Mouse (Mus musculus) frontal cortex, postnatal 14 days (tissue): ENCODE measurements at regions not wholly inside any gene's neighbourhood (a gene's known extent, or its start where the extent isn't known, plus 50 kb on each side); places are given as distances from the start of the nearest gene placed in this dataset.

Source experiments
- DNase-seq, 2 experiments: peaks; one replicate each; pipeline ENCODE4 v3.0.0; 2022; ENCODE audit warnings: low spot score in 2 of 2

DNA sequence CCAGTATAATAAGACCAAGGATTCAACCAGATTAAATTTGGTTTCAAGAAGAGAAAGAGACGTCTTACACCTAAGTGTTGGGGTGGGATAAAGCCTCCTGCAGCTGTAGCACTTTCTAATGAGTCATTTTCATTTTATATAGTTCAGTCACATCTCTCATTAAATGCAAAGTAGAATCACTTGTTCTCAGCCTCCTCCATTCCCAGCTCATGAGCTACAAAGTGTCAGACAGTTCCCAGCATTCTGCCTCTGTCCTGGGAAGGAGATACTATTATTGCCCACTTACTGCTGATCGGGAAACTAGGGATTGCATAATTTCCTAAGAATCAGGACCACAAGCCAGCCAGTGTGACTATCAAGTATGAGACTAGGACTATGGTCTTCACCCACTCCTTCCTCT is 158.9 kb downstream of the Tph2 start:
- no peak for DNase-seq

- DNase-seq = peak in 1 of 2 experiments; percentile 4
These were observed 165.4 kb downstream of the Tph2 start for GRCm38 (mm10) chr10:115019443-115019842.

- DNase-seq = peak in 1 of 2 experiments; percentile 12
These were observed 171.3 kb downstream of the Tph2 start for GRCm38 (mm10) chr10:115013491-115014001.

DNA sequence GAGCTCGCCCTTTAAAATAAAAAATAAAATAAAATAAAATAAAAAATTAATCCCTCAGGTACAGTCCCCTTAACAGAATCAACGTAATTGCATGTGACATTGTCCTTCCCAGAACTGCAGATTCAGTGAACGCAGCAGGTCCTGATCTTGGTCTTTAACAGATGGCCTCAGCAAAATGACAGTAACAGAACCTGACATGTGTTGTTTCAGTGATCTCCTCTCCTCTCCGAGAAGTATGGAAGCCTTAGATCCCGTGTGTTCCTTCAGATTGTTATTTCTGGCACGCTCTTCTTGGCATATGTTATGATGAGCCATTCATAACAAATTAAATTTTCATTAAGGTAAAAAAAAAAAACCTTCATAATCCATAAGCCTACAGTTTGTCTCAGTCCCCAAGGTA is 171.9 kb downstream of the Tph2 start:
- no peak for DNase-seq

DNA sequence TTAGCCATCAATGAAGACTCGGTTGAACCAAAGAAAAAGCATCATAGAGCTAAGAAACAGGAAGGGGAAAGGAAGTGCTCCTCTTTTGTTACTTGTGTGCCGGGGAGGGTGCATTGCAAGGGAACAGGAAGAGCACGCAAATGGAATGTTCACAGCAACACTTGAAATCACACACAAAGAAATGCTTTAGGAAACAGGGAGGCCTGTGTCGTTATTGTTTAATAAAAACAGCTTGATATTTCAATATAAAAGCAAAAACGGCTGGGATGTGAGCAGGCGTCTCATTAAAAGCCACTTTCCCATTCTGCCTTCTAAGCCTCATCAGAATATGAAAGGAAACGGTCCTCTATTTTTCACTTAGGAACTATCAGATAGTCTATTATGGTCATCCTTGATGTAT is 172.5 kb downstream of the Tph2 start:
- DNase-seq = no peak

DNA sequence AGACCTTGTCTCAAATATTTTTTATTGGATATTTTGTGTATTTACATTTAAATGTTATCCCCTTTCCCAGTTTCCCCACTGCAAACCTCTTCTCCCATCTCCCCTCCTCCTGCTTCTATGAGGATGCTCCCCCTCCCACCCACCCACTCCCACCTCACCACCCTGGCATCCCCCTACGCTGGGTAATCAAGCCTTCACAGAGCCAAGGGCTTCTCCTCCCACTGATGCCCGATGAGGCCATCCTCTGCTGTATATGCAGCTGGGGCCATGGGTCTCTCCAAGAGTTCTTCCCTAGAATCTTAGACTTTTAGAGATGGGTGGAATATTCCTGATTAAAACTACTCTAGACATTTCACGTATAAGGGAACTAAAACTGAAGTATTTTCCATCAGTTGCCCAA is 172.9 kb downstream of the Tph2 start:
- DNase-seq = no peak

GRCm38 (mm10) chr10:114996400-114996799 is 188.4 kb downstream of the Tph2 start:
- no peak for DNase-seq

DNA sequence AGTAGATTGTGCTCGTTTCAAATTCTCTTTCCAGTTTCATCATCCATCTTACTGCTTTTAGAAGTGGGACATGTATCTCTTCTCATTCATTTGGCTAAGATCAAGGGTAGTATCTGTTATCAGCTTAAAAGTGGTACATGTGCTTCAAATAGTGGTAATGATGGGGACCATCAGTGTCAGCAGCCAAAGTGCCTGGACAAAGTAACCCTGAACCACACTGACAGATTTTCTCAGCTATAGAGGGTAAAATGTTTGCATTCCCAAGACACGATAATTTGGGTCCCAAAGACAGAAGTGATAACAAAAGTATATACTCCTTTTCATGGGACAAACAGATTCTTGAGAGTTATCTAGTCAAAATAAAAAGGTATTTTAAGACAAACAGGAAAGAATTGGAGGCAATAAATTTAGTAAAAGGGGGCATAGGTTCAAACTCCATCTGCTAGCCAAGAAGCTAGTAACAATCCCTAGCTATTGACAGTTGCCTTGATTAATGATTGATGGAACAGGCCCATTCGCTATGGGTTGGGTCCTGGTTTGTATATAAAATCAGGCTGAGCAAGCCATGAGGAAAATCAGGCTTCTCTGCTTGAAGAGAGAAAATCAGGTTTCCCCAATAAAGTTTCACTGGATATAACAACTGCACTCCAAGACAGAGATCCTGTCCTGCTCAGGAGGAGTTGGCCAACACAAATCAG is 189.5 kb downstream of the Tph2 start:
- no peak for DNase-seq

DNA sequence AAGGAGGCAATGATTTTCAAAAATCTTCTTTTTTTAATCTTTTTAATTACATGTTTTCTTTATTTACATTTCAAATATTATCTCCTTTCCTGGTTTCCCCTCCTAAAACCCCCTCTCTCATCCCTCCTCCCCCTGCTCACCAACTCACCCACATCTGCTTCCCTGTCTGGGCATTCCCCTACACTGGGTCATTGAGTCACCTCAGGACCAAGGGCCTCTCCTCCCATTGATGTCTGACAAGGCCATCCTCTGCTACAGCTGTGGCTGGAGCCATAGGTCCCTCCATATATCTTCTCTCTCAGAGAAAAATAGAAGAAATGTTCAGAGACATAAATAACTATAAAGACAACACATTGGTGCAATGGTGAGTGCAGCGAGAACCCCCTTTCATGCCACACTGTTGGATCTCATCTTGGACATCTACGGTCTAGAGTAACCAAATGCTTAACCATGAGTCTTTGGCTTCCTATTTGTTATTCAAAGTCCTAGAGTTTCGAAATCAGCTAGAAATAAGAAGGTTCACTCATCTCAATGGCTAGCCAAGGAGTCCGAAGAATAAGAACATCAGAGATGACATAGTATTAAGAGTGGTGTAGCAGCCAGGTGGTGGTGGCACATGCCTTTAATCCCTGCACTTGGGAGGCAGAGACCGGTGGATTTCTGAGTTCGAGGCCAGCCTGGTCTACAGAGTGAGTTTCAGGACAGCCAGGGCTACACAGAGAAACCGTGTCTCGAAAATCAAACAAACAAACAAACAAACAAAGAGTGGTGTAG is 186.5 kb upstream of the Trhde start:
- no peak for DNase-seq

DNA sequence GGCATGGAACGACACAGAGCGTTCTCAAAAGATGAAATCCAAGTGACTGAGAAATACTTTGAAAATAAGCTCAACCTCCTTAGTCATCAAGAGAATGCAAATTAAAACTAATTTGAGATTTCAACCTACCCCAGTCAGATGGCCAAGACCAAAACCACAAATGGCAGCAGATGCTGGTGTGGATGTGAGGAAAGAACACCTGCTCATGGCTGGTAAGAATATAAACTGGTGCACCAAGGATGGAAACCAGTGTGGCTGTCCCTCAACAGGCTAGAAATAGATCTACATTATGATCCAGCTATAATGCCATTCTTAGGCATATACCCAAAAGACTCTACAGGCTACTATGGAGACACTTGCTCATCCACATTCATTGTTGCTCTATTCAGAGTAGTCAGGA is 170.3 kb upstream of the Trhde start:
- no peak for DNase-seq

DNA sequence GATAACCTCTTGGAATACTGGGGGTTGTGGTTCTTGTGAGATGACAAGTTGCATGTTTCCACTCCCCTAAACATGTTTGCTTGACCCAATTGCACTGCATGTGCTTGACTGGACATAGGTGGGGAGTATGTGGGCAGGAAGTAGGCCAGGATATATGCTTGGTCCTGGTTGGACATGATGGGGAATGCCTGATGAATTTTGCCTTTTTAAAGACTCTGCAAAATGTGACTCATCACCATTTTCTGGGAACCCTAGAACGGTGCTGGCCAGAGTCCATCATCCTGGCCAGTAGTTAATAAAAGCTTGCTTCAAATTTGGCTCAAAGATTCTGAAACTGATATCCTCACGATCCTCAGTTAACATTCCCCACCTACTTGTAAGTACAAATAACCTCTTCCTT is 161.5 kb upstream of the Trhde start:
- no peak for DNase-seq

DNA sequence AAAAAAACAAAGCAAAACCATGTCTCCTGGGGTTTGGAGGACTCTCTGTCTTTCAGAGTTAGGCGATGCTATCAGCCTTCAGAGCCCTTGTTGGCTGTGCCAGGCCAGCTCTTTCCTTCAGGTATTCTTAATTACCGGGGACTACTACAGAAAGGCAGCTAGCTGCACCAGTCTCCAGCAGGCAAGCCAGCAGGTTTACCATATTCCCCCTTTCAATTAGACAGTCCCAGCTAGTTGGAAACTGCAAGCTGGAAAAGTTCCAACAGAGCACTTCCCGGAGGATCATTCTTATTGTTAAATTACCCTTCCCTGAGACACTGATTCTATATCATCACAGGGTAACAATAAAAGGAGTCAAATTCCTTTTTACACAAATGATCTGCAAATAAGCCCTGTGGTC is 155.8 kb upstream of the Trhde start:
- no peak for DNase-seq

DNA sequence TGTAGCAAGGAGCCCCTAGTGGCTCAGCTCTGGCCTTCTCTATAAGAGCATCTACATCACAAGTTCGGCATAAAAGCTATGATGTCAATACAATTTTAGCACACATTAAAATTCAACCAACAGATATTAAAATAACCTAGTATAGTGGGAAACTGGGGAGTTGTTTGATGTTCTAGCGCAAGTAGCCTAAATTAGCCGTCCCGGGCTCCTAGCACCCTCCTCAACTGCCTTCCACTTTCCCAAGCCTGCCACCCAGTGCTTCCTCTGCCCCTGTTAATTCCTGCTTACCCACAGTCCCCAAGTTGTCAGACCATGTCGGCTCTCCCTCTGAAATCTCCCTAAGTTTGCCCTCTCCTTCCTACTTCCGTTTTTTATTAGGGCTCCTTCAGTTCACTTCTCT is 154.2 kb upstream of the Trhde start:
- no peak for DNase-seq

DNA sequence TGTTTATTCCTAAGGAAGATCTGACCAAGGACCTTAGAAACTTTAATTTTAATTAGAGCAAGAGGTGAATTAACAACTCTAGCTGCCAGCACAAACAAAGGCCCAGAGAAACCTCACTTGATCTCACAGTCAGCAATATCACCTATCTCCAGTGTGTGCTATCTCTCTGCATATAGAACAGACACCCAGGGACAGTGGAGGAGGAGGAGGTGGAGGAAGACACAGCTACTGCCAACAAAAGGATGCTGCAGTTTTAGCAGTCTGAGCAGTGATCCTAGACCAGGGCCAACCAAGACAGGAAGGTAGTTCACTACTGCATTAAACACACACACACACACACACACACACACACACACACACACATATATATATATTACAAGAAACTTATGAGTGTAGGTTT is 153.5 kb upstream of the Trhde start:
- DNase-seq = no peak

DNA sequence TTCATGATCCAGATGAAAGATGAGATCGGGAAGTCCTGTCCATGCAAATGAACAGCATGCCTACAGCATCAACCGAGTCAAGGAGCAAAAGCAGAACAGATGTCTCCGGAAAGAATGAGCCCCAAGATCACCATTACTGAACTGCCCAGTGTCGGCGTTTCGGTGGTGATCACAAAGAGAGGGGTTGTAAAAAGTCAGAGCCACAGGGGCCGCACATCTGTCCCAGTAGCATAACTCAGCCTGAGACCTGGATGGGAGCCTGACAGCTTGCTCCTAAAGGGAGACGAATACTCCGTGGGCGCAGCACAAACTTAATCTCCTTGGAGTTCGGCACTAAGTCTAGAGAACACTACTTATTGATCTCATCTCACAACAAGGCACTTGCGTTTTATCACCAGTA is 151.3 kb upstream of the Trhde start:
- no peak for DNase-seq

DNA sequence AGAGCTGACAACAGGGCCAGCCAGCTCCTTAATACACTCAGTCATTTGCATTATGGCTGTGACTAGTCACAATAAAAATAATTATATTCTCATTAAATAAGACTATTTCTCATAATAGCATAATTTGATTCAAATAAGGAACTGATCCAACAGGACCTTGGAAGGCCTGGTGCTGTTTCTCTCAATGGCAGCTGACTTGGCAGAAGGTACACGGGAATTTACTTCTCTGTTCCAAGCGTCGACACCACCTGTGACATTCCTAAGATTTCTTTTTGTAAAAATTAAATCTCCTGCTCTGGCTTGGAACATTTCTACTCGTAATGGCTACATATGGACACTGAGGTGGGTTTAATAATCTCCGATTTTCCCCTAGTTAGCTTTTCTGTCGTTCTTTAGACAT is 147.1 kb upstream of the Trhde start:
- no peak for DNase-seq

DNA sequence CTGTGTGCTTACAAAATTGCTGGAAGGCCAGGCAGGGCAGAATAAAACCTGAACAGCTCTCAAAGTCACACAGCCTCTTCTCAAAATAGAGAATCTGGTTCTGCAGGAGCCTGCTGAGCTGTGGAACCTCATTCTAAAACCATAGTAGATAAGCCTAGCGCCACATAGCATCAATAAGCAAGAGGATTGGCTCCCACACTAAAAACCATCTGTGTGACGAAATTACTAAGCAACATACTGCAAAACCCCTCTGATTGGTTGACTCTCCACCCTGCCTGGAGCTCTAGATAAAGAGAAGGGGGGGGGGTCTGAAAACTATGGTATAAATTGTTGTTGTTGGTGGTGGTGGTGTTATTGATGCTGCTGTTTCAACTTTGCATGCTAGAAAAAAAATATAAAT is 122.6 kb upstream of the Trhde start:
- no peak for DNase-seq

DNA sequence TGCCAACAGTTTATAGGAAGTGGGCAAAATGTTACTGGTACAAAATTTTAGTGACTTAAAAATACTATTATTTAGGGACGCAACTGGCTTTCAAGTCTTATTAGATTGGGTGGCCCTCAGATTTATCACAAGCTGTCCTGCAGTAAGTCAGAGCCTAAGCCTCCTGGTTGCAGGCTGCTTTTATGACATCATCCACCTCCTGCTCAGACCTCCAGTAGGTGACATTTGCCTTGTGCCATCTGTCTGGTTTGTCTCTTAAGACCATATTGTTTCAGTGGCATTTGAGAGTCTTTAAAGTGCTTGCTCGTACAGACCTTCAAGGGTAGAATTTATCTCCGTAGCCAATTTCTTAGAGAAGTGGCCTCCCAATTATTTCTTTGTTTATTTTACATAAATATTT is 111.9 kb upstream of the Trhde start:
- no peak for DNase-seq

- no peak for DNase-seq
These were observed 89.8 kb upstream of the Trhde start for GRCm38 (mm10) chr10:114891916-114892315.

- DNase-seq = no peak
These were observed 88.8 kb upstream of the Trhde start for GRCm38 (mm10) chr10:114890726-114891430.

DNA sequence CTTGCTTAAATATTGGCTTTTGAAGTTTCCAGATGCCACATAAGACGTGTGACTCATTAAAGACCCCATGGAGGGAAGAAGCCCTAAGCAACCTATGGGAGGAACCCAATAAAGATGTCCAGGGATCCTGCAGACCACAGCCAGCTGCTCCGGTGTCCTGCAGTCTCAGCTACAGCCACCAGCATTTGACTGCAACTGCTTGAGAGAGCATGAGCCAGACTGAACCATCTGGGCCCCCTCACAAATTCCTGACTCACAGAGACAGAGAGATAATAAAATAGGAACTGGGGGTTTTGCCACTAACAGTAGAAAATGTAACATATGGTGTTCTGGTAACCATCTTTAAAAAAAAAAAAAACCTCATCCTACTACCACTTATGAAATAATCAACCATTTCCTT is 69.1 kb upstream of the Trhde start:
- DNase-seq = no peak

DNA sequence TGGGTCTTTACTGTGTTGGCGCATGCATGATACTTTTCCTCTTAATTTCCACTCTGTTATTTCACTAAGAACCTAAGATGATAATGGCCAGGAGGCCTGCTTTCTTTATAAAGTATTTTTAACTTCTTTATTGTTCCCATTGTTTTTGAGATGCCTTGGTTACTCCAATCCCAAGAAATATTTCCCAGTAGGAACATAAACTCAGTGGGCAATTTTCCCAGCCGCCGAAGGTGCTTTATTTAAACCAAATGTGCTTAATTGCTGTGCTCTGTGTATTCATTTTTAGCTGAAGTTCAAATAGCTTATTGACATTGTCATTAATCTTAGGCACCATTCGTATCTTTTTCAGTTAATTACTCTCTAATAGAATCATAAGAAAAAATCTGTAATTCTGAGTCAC is 55.1 kb upstream of the Trhde start:
- DNase-seq = no peak

DNA sequence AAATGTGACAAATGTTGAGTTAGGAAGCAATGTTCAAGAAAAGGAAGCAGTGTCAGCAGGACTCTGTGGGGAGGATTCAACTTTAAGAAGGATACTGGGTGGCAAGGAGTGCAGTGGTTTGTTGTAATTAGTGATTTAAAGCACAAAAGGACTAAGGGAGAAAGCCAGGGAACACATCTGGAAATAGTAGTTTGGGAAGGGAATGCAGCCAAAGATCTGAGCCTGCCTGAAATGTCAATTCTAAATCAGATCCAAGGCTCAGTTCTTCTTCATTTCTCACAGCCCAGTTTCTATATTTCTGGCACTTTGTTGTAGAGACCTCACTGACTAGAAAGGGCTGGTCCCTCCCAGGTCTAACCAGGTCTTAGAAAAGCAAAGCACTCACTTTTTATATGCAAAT is 50.6 kb upstream of the Trhde start:
- DNase-seq = no peak
